Mouse (Mus musculus): ENCODE measurements at regions not wholly inside any gene's neighbourhood (a gene's known extent, or its start where the extent isn't known, plus 50 kb on each side); places are given as distances from the start of the nearest gene placed in this dataset.
"Not testable (repeated sequence)": the region's sequence is repeated elsewhere in the genome, so short reads cannot be mapped to it uniquely, and the experiment has no call there.

DNA sequence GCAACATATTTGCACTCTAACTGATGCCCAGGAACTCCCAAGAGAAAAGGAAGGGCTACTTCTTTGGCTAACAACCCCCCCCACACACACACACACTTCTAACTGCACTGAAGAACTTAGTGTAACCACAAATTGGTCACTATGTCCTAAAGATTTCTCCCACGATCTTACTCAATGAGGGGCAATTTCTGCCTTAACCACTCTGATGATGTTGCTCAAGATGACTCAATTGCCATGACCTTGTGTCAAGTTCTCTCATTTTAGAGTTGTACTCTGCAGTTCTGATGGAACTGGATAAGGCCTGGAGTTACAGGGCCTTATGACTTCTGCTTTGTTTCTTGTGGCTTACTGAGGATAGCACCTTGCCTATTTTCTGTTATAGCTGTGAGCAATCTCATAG, 81.7 kb downstream of the Sem1 start:
- Histone ChIP-seq H3K27ac (replicated peaks; ENCODE audit: low read depth, low read length) (no peak overlapping the region), H3K9me3 (ENCODE audit: control insufficient read depth, low read length) (no peaks in the 10 kb centered on the region), H3K4me3 (ENCODE audit: low read depth, low read length) (no peak overlapping the region), H3K9ac (ENCODE audit: low read length) (no peak overlapping the region), H3K27me3 (ENCODE audit: control insufficient read depth, insufficient read depth, low read length) (no peaks in the 10 kb centered on the region), H3K36me3 (ENCODE audit: control insufficient read depth, insufficient read depth, low read length) (no peaks in the 10 kb centered on the region), H3K4me2 (ENCODE audit: low read depth, severe bottlenecking) (no peak overlapping the region), H3K4me1 (ENCODE audit: control insufficient read depth, insufficient read depth, low read length) (no peaks in the 10 kb centered on the region)
- 79% methylated on average over 1 of the region's 1 CpGs for WGBS
- no peak for DNase-seq (ENCODE audit: low spot score)
- no peak for ATAC-seq (ENCODE audit: insufficient number of reproducible peaks, low FRiP score, low TSS enrichment, low read depth)

DNA sequence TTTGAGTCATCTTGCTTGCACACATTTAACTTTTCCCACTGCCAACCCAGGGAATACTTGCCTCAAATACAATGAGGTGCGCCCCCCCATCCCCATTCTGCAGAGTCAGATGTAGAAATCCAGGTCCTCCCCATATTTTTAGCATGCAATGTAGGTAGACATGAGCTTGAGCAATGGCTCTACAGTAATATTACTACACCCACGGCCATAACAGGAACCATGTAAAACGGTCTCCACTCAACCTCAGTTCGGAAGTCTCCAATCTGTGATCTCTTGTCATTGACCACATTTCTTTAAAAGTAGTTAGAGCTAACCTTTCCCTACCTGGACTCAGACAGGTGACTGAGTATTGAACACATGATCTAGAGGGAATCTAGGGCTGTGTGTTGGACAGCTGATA, 82.1 kb downstream of the Sem1 start:
- 93% methylated on average over 4 of the region's 4 CpGs for WGBS
- DNase-seq (ENCODE audit: low spot score), result no peak
- Histone ChIP-seq H3K36me3 (ENCODE audit: control insufficient read depth, insufficient read depth, low read length) (no peaks in the 10 kb centered on the region), H3K9ac (ENCODE audit: low read length) (no peak overlapping the region), H3K27ac (replicated peaks; ENCODE audit: low read depth, low read length) (no peak overlapping the region), H3K27me3 (ENCODE audit: control insufficient read depth, insufficient read depth, low read length) (no peaks in the 10 kb centered on the region), H3K9me3 (ENCODE audit: control insufficient read depth, low read length) (no peaks in the 10 kb centered on the region), H3K4me1 (ENCODE audit: control insufficient read depth, insufficient read depth, low read length) (no peaks in the 10 kb centered on the region), H3K4me3 (ENCODE audit: low read depth, low read length) (no peak overlapping the region), H3K4me2 (ENCODE audit: low read depth, severe bottlenecking) (no peak overlapping the region)
- no peak for ATAC-seq (ENCODE audit: insufficient number of reproducible peaks, low FRiP score, low TSS enrichment, low read depth)

DNA sequence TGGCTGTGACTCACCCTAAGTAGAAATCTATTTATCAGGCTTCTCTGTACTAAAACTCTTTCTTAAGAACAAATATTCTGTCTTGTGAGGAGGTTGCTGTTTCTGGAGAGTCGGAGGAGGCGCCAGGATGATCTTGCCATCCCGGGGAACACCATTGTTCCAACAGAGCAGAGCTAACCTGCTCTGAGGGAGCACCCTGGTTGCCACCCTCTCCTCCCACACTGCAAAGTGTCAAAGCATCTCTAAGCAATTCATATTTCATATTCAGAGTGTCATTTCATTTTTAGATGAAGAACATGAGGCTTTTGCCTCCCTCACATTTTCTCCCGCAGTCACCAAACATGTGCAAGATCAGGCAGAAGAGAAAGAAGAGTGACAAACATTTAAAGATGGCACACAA, 90.3 kb downstream of the Sem1 start:
- Histone ChIP-seq H3K36me3 (ENCODE audit: control insufficient read depth, insufficient read depth, low read length) (no peaks in the 10 kb centered on the region), H3K27me3 (ENCODE audit: control insufficient read depth, insufficient read depth, low read length) (no peaks in the 10 kb centered on the region; the same call in none of the 2 replicates), H3K4me3 (ENCODE audit: low read depth, low read length) (no peak overlapping the region), H3K27ac (replicated peaks; ENCODE audit: low read depth, low read length) (no peak overlapping the region), H3K9me3 (ENCODE audit: control insufficient read depth, low read length) (no peaks in the 10 kb centered on the region), H3K4me1 (ENCODE audit: control insufficient read depth, insufficient read depth, low read length) (no peaks in the 10 kb centered on the region), H3K9ac (ENCODE audit: low read length) (no peak overlapping the region), H3K4me2 (ENCODE audit: low read depth, severe bottlenecking) (no peak overlapping the region)
- 84% methylated on average over 4 of the region's 4 CpGs for WGBS
- ATAC-seq (ENCODE audit: insufficient number of reproducible peaks, low FRiP score, low TSS enrichment, low read depth) (no peak), DNase-seq (ENCODE audit: low spot score) (no peak)

DNA sequence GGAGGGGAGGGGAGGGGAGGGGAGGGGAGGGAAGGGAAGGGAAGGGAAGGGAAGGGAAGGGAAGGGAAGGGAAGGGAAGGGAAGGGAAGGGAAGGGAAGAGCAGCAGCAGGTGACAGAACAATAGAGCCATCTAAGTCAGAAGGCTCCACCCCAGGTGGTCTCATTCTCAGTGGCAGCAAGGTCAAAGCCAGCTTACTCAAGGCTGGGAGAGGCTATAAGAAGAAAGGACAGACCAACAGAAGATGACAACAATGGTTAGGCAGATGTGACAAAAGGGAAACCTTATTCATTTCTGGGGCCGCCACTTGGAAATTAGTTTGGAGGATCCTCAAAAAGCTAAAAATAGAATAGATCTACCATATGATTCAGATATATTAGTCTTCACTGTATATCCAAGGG, 96.9 kb downstream of the Sem1 start:
- not testable (repeated sequence) for ATAC-seq (ENCODE audit: insufficient number of reproducible peaks, low FRiP score, low TSS enrichment, low read depth); H3K36me3 ChIP-seq (ENCODE audit: control insufficient read depth, insufficient read depth, low read length); H3K9ac ChIP-seq (ENCODE audit: low read length); H3K4me1 ChIP-seq (ENCODE audit: control insufficient read depth, insufficient read depth, low read length); H3K4me2 ChIP-seq (ENCODE audit: low read depth, severe bottlenecking); H3K27me3 ChIP-seq (ENCODE audit: control insufficient read depth, insufficient read depth, low read length); H3K4me3 ChIP-seq (ENCODE audit: low read depth, low read length); DNase-seq (ENCODE audit: low spot score); H3K9me3 ChIP-seq (ENCODE audit: control insufficient read depth, low read length); H3K27ac ChIP-seq (replicated peaks; ENCODE audit: low read depth, low read length)
- WGBS, result 89% methylated on average over 1 of the region's 1 CpGs

DNA sequence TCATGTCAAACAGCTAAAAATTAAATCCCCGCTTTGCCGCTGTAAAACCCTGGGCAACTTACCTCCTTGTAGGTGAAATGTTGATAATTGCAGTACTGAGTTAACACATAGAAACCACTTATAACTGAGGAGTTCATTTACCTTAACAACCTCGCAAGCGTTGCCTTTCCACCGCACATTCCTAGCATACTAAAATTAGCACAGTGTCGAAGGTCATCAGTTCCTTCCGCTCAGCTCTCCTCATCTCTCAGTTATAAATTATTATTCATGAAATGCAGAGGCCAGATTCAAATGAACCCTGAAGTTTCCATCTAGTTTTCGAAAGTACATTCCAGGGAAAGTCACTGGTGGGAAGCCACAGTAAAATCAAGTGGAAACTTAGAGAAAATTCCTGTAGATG, 108.1 kb downstream of the Sem1 start:
- 55% methylated on average over 8 of the region's 8 CpGs for whole genome bisulfite sequencing
- ATAC-seq (ENCODE audit: insufficient number of reproducible peaks, low FRiP score, low TSS enrichment, low read depth) (no peak), DNase-seq (ENCODE audit: low spot score) (no peak)
- no peak overlapping the region for H3K9ac ChIP-seq (ENCODE audit: low read length)
- H3K36me3 ChIP-seq (ENCODE audit: control insufficient read depth, insufficient read depth, low read length), result no peaks in the 10 kb centered on the region
- no peaks in the 10 kb centered on the region for H3K4me1 ChIP-seq (ENCODE audit: control insufficient read depth, insufficient read depth, low read length)
- no peaks in the 10 kb centered on the region for H3K27me3 ChIP-seq (ENCODE audit: control insufficient read depth, insufficient read depth, low read length)
- H3K27ac ChIP-seq (replicated peaks; ENCODE audit: low read depth, low read length), result no peak overlapping the region
- H3K9me3 ChIP-seq (ENCODE audit: control insufficient read depth, low read length), result no peaks in the 10 kb centered on the region
- H3K4me2 ChIP-seq (ENCODE audit: low read depth, severe bottlenecking), result no peak overlapping the region
- no peak overlapping the region for H3K4me3 ChIP-seq (ENCODE audit: low read depth, low read length)

DNA sequence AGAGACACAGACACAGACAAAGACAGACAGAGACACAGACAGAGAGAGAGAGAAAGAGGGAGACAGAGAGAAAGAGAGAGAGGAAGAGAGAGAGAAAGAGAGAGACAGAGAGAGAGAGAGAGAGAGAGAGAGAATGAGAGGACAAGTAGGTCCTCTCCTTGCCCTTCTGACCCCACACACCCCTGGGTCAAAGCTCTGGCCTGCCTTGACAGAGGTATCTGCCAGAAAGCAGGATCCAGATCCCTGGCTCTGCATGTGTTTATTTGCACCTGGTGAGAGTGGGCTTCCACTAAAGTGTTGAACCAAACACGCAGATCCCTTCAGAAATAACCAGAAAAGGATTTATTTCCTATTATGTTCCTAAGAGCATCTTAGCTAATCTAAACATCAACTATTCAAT, 110.9 kb downstream of the Sem1 start:
- Histone ChIP-seq H3K4me2 (ENCODE audit: low read depth, severe bottlenecking) (no peak overlapping the region), H3K27ac (replicated peaks; ENCODE audit: low read depth, low read length) (no peak overlapping the region), H3K4me3 (ENCODE audit: low read depth, low read length) (no peak overlapping the region), H3K4me1 (ENCODE audit: control insufficient read depth, insufficient read depth, low read length) (peaks cover 11% of the 10 kb centered on the region), H3K36me3 (ENCODE audit: control insufficient read depth, insufficient read depth, low read length) (no peaks in the 10 kb centered on the region), H3K9ac (ENCODE audit: low read length) (no peak overlapping the region), H3K9me3 (ENCODE audit: control insufficient read depth, low read length) (no peaks in the 10 kb centered on the region), H3K27me3 (ENCODE audit: control insufficient read depth, insufficient read depth, low read length) (no peaks in the 10 kb centered on the region)
- DNase-seq (ENCODE audit: low spot score), result no peak
- ATAC-seq (ENCODE audit: insufficient number of reproducible peaks, low FRiP score, low TSS enrichment, low read depth), result no peak
- 11% methylated on average over 1 of the region's 1 CpGs for WGBS

DNA sequence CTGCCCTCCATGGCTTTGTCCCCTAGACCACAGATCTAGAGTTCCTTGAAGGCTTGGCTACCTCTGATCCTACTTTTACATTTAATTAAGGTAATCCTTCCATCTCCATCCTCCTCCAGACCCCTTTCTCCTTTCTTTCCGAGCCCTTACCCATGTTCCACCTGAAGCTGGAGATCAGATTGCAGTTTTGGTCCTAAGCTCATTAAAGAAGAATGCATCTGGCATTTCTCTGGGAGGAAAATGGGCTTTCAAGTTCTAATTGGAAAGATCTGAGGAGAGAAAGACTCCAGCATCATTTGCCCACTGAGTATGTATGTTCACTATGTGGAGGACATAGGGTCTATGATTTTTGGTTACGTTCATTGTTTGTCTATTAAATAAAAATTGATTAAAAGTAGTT, 112.2 kb downstream of the Sem1 start:
- Histone ChIP-seq H3K4me3 (ENCODE audit: low read depth, low read length) (no peak overlapping the region), H3K4me1 (ENCODE audit: control insufficient read depth, insufficient read depth, low read length) (peaks cover 11% of the 10 kb centered on the region), H3K9ac (ENCODE audit: low read length) (no peak overlapping the region), H3K27ac (replicated peaks; ENCODE audit: low read depth, low read length) (no peak overlapping the region), H3K27me3 (ENCODE audit: control insufficient read depth, insufficient read depth, low read length) (no peaks in the 10 kb centered on the region), H3K36me3 (ENCODE audit: control insufficient read depth, insufficient read depth, low read length) (no peaks in the 10 kb centered on the region), H3K4me2 (ENCODE audit: low read depth, severe bottlenecking) (no peak overlapping the region), H3K9me3 (ENCODE audit: control insufficient read depth, low read length) (no peaks in the 10 kb centered on the region)
- WGBS, result 14% methylated on average over 2 of the region's 2 CpGs
- ATAC-seq (ENCODE audit: insufficient number of reproducible peaks, low FRiP score, low TSS enrichment, low read depth), result no peak
- DNase-seq (ENCODE audit: low spot score), result no peak

DNA sequence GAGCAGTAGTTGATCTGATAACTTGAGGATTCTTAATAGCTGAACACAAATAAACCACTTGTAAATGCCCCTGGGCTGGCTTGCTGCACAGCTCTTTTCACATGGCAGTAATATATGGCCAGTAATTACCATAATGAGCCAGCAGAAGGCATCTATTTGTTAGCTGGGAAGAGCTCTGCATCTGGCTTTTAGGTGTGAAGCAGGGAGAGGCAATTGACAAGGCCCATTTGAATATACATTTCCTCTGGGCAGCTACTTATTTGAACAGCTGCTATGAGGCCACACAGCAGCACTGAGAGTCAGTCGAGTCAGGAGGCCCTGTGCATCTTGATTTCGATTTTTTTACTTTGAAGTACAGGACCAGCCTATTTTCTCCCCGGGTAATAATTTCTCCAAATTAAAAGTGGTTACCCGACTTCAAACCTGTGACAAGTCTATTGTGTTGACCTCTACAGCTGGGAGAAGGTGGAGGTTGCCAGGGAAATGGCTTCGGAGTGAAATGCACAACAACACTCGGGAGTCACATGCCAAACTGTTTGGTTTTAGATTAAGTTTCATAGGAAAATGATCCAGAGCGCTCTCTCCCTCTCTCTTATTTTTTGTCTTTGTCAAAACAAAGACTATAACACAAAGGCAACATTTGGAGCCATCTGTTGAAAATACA, 114.5 kb downstream of the Sem1 start:
- Histone ChIP-seq H3K27ac (replicated peaks; ENCODE audit: low read depth, low read length) (no peak overlapping the region), H3K4me3 (ENCODE audit: low read depth, low read length) (no peak overlapping the region), H3K4me2 (ENCODE audit: low read depth, severe bottlenecking) (no peak overlapping the region), H3K36me3 (ENCODE audit: control insufficient read depth, insufficient read depth, low read length) (no peaks in the 10 kb centered on the region), H3K9ac (ENCODE audit: low read length) (no peak overlapping the region), H3K27me3 (ENCODE audit: control insufficient read depth, insufficient read depth, low read length) (no peaks in the 10 kb centered on the region), H3K4me1 (ENCODE audit: control insufficient read depth, insufficient read depth, low read length) (peaks cover 15% of the 10 kb centered on the region), H3K9me3 (ENCODE audit: control insufficient read depth, low read length) (no peaks in the 10 kb centered on the region)
- 10% methylated on average over 7 of the region's 7 CpGs for WGBS
- ATAC-seq (ENCODE audit: insufficient number of reproducible peaks, low FRiP score, low TSS enrichment, low read depth), result peak; percentile 32; the same call in 1 of the 2 replicates
- peak; percentile 41 for DNase-seq (ENCODE audit: low spot score)

DNA sequence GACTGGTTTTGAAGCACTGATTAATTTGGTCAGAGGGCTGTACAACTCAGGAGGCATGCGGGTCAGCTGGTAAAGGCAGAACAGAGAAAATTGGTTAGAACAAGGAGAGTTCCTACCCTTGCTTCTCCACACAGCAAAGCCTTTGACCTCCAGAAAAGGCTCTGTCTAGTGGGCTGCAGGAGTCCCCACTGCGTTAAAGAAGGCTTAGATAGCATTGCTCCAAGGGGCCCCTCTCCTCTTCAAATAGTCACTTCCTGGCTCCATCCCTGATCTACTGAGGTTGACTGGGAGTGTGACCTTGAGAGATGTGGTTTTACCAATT, 118.6 kb downstream of the Sem1 start:
- Histone ChIP-seq H3K4me1 (ENCODE audit: control insufficient read depth, insufficient read depth, low read length) (peaks cover 15% of the 10 kb centered on the region), H3K4me3 (ENCODE audit: low read depth, low read length) (no peak overlapping the region), H3K36me3 (ENCODE audit: control insufficient read depth, insufficient read depth, low read length) (no peaks in the 10 kb centered on the region), H3K27me3 (ENCODE audit: control insufficient read depth, insufficient read depth, low read length) (no peaks in the 10 kb centered on the region), H3K9ac (ENCODE audit: low read length) (no peak overlapping the region), H3K27ac (replicated peaks; ENCODE audit: low read depth, low read length) (no peak overlapping the region), H3K9me3 (ENCODE audit: control insufficient read depth, low read length) (no peaks in the 10 kb centered on the region), H3K4me2 (ENCODE audit: low read depth, severe bottlenecking) (no peak overlapping the region; the same call in 1 of the 2 replicates)
- DNase-seq (ENCODE audit: low spot score), result no peak
- ATAC-seq (ENCODE audit: insufficient number of reproducible peaks, low FRiP score, low TSS enrichment, low read depth), result no peak
- 7% methylated on average over 2 of the region's 2 CpGs for WGBS
